In genomic region chr11:50604371-50604770, GRCm38 (mm10) we compare ENCODE assay signal across 18 mouse cellular contexts. TPM values are rescaled to one million over a fixed set of nuclear protein-coding genes. Genes with fewer than 3 reads are reported as not detected.
DNase-seq lines count a peak whose midpoint lies in the region; ATAC-seq and TF ChIP-seq lines count a peak whose summit lies in the region.
"Had no signal": no experiment of that assay in that cellular context is flagged by ENCODE, and none has a peak within 500 bp of the region (broad histone marks: within the 10 kb centered on the region; RNA-seq: fewer than 3 reads in every experiment).

No protein-coding gene starts in this region.

- peak overlapping the region; percentile 94; the same call in 1 of the 2 replicates for H3K4me2 ChIP-seq in heart, embryonic 15.5 days
- H3K4me2 ChIP-seq in lung, embryonic 15.5 days, result peak overlapping the region; percentile 95; the same call in 1 of the 2 replicates
- H3K4me2 ChIP-seq in limb, embryonic 14.5 days (replicated peaks; ENCODE audit: low read depth, low read length, severe bottlenecking), result 0 out of 2 replicates have a peak overlapping the region, but pooled peaks have one; percentile 93
- H3K4me2 ChIP-seq: liver, embryonic 11.5 days had no signal

- H3K9me3 ChIP-seq in heart, embryonic 15.5 days (replicated peaks), result no peaks in the 10 kb centered on the region
- H3K9me3 ChIP-seq in lung, embryonic 15.5 days, result no peaks in the 10 kb centered on the region
- no peaks in the 10 kb centered on the region for H3K9me3 ChIP-seq in limb, embryonic 14.5 days (ENCODE audit: control insufficient read depth, low read length)
- H3K9me3 ChIP-seq: midbrain, embryonic 12.5 days; neural tube, embryonic 12.5 days had no signal

- no peak overlapping the region for H3K9ac ChIP-seq in heart, embryonic 15.5 days
- no peak overlapping the region for H3K9ac ChIP-seq in lung, embryonic 15.5 days
- H3K9ac ChIP-seq in limb, embryonic 14.5 days (ENCODE audit: low read depth, low read length, severe bottlenecking), result no peak overlapping the region
- H3K9ac ChIP-seq: midbrain, embryonic 12.5 days; neural tube, embryonic 12.5 days had no signal

- WGBS in heart, embryonic 15.5 days, result 72% methylated on average over 16 of the region's 16 CpGs
- 72% methylated on average over 16 of the region's 16 CpGs for WGBS in lung, embryonic 15.5 days
- 69% methylated on average over 15 of the region's 16 CpGs for WGBS in limb, embryonic 14.5 days

- ATAC-seq in heart, embryonic 15.5 days (replicated peaks; ENCODE audit: insufficient number of reproducible peaks, insufficient read depth, low FRiP score, low read depth), result no peak
- no peak for ATAC-seq in lung, embryonic 15.5 days (ENCODE audit: borderline replicate concordance, extremely low read depth, low FRiP score, low TSS enrichment)
- no peak for ATAC-seq in limb, embryonic 14.5 days (ENCODE audit: low FRiP score, low read depth)
- ATAC-seq: lung, postnatal 0 days; Patski had no signal

- H3K36me3 ChIP-seq in heart, embryonic 15.5 days, result no peaks in the 10 kb centered on the region
- no peaks in the 10 kb centered on the region for H3K36me3 ChIP-seq in lung, embryonic 15.5 days
- H3K36me3 ChIP-seq in limb, embryonic 14.5 days (ENCODE audit: control insufficient read depth, insufficient read depth, low read length), result no peaks in the 10 kb centered on the region
- H3K36me3 ChIP-seq: midbrain, embryonic 12.5 days; neural tube, embryonic 12.5 days had no signal

- no peak for TF ChIP-seq POLR2A in limb, embryonic 14.5 days (IDR thresholded peaks at IDR 0.05; ENCODE audit: borderline replicate concordance, extremely low read depth, insufficient read depth, insufficient read length)

- H3K4me3 ChIP-seq in heart, embryonic 15.5 days, result 0 out of 2 replicates have a peak overlapping the region, but pooled peaks have one; percentile 62
- no peak overlapping the region for H3K4me3 ChIP-seq in lung, embryonic 15.5 days
- H3K4me3 ChIP-seq in limb, embryonic 14.5 days (replicated peaks; ENCODE audit: low read length), result 0 out of 2 replicates have a peak overlapping the region, but pooled peaks have one; percentile 76
- H3K4me3 ChIP-seq: neural tube, embryonic 12.5 days had no signal

- no peak overlapping the region for H3K27ac ChIP-seq in heart, embryonic 15.5 days
- H3K27ac ChIP-seq in lung, embryonic 15.5 days, result no peak overlapping the region
- H3K27ac ChIP-seq in limb, embryonic 14.5 days (replicated peaks; ENCODE audit: low read depth, low read length), result no peak overlapping the region
- H3K27ac ChIP-seq: midbrain, embryonic 12.5 days; neural tube, embryonic 12.5 days had no signal

- H3K4me1 ChIP-seq in heart, embryonic 15.5 days (replicated peaks), result peaks cover 22% of the 10 kb centered on the region
- H3K4me1 ChIP-seq in lung, embryonic 15.5 days, result peaks cover 18% of the 10 kb centered on the region
- peaks cover 16% of the 10 kb centered on the region for H3K4me1 ChIP-seq in limb, embryonic 14.5 days (ENCODE audit: control insufficient read depth, insufficient read depth, low read length)

- H3K27me3 ChIP-seq in heart, embryonic 15.5 days, result peaks cover 72% of the 10 kb centered on the region
- peaks cover 72% of the 10 kb centered on the region for H3K27me3 ChIP-seq in lung, embryonic 15.5 days
- H3K27me3 ChIP-seq in limb, embryonic 14.5 days (ENCODE audit: control insufficient read depth, insufficient read depth, low read length), result peaks cover 49% of the 10 kb centered on the region

- peak; percentile 21 for DNase-seq in cerebellum, adult 9-11 months
- DNase-seq in cerebellum, adult 8-10 months, result no peak
- DNase-seq in heart, postnatal 4 days, result no peak
- DNase-seq in lung, postnatal 36 days, result no peak
- no peak for DNase-seq in limb, embryonic 14.5 days (ENCODE audit: low spot score)
- no peak for DNase-seq in spleen, adult 12 weeks (ENCODE audit: low spot score)
- DNase-seq: heart, postnatal 10 days; kidney, adult 8-10 months; retina, postnatal 1 day; spleen, adult 18-20 months; thymus, postnatal 36 days had no signal

RNA-seq across cellular contexts. Expression of gene Adamts2, which starts 2.5 kb away (rescaled TPM):
- 9.7 and 14.7 TPM in 2 replicates for polyA plus RNA-seq in heart, embryonic 15.5 days (2015; fragmentation: Nextera tagmentation; extraction: Ambion mirVana)
- 10 to 100 TPM; 28.5 to 32.0 TPM for total RNA-seq in heart, postnatal 4 days (2021)
- 12.5 and 13.5 TPM in 2 replicates for polyA plus RNA-seq in lung, embryonic 15.5 days (2015; fragmentation: Nextera tagmentation; extraction: Ambion mirVana)
- polyA plus RNA-seq in limb, embryonic 14.5 days (2012; rRNA removed), result 34.9 and 38.7 TPM in 2 replicates
- 18.9 and 19.4 TPM in 2 replicates for polyA plus RNA-seq in limb, embryonic 14.5 days (2014; fragmentation: Nextera tagmentation; extraction: Ambion mirVana)
